Mouse (Mus musculus) lung, postnatal 10 days (tissue): Measurements from ENCODE around the gene Fbxw4.

Experiments used
- DNase-seq: peaks from one replicate; pipeline ENCODE4 v3.0.0; 2021

Fbxw4 gene

DNA sequence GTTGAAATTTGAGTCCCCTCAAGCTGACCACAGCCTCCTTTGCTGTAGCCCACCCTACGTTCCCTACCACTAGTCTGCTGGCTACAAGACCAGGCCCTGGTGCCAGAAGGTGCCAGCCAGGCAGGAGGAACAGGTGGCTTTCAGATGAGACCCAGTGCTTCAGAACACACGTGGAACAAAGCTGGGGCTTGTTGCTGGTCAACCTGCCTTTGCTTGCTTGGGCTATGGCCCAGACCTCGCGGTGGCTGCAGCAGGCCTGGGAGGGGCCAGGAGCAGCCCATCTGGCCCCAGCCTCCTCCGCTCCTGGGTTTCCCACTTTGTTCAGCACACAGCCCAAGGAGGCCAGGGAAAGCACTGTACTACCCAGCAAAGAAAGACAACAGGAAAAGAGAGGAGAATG lies 49.3 kb downstream of the Fbxw4 start:
- DNase-seq: no peak

GRCm38 (mm10) chr19:45608648-45609339 lies 51.3 kb downstream of the Fbxw4 start:
- no peak for DNase-seq

GRCm38 (mm10) chr19:45607479-45607878 lies 52.6 kb downstream of the Fbxw4 start:
- DNase-seq: no peak

DNA sequence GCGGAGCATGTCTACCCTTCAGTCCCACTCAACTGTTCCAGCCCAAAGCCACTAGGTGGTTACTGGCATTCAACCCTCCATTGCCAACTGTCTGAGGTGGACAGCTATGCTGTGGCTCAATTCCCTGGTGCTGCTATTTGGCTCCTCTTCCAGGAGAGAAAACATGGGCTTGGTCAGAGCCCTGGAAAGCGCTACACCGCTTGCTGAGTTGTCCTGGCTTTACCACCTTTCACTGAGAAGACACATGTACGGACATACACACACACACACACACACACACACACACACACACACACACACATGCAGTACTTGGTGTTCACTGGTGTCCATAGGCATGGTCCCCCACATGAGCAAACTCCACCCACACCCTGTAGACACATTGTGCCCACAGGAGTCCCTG lies 53.4 kb downstream of the Fbxw4 start:
- no peak for DNase-seq

DNA sequence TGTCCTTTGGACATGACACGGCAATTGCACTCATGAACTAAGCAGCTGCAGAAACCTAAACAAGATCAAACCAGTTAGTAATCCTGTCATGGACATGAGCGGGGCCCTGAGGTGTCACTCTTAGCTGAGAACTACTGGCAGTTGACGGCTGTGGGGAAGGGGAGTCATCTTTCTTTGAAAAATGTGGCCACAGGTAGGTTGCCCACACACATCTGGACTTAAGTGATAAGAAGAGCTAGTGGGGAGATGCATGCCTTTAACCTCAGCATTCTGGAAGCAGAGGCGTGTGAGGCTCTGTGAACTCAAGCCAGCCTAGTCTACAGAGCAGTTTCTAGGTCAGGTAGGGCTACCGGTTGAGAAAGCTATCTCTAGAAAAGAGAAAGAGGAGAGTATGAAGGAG lies 57.5 kb downstream of the Fbxw4 start:
- no peak for DNase-seq

- DNase-seq: no peak
These were observed 63.0 kb downstream of the Fbxw4 start for GRCm38 (mm10) chr19:45597106-45597505.

DNA sequence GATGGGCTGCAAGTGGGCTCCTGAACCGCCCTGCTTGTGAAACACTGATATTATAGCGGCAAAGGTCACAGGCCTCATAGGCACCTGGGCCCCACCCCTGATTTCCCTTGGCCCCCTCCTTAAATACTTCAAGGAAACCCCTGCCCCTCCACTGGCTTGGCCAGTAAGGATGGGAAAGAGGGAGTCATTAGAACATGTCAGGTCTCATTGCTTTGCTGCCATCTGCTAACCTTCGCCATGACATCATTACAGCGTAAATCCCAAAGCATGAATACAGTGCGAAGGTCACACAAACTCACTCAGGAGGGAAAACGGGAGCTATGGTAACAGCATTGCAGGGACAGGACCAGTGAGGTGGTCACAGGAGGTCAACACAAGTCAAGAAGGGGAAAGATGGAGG lies 63.7 kb downstream of the Fbxw4 start:
- DNase-seq: no peak

DNA sequence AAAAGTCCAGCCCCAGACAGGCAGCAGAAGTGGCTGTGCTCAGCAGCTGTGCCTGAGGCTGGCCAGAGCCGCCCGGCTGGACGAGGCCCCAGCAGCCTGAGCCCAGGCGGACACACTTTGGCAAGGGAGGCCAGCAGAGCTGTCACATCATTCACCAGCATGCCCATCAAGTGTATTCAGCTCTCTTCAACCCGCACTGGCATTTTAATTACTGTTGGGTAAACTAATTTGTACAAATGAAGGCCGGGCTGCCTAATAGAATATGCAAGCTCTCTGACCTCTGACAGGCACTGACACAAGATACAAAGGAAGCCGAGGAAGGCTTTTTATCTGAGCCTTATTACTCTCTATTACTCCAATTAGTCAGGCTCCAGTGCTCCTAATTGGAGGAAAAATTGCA lies 64.1 kb downstream of the Fbxw4 start:
- DNase-seq: no peak

DNA sequence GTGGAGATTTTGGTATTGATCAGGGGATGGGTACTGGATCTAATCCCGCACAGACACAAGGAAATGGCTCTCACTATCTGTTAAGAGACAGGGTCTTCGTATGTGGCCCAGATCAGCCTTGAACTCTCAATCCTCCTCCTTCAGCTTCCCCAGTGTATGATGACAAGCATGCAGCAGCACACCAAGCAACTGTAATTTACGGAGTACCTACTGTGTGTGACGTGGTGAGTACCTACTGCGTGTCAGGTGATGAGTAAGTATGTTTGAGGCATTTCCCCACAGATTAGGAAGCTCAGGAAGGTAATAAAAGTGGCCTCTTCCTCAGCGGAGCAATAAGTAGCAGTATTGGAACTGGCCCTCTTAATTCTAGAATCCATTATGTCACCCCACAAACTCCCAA lies 64.6 kb downstream of the Fbxw4 start:
- no peak for DNase-seq

GRCm38 (mm10) chr19:45594079-45594478 lies 66.0 kb downstream of the Fbxw4 start:
- DNase-seq: no peak

DNA sequence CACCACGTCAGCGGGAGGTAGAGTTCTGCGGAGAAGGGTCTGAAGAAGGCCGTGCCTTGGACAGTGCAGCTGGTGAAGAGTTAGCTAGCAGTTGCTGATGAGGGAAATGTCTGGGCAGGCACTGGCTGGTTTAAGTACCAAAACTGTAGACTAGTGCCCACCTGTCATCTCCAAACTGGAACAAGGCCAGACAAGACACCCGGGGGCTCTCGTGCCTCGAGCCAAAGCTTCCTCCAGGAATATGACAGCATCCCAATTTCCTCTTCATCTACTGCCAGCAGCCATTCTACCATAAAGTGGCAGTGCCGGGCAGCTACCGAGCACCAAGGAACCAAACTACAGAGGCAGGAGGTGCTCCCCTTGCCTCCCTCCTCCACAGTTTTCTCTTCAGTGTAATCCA lies 67.2 kb downstream of the Fbxw4 start:
- no peak for DNase-seq

DNA sequence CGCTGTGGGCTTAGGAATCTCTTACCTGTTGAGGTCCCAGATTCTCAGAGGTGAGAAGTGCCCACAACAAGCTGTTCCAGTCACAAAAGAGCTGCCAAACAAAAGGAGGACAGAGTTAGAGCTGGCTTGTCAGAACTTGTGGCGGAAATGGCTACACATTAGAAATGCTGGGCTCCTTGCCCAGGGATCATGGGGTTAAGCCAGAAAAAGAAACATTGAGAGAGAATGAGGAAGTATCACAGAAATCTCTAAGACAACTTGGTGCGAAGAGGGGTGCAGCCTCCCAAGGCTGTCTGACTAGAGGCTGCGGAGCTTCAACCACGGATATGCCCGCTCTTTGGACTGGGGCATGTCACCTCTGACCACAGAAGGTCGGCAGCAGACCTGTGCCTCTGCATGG lies 68.4 kb downstream of the Fbxw4 start:
- DNase-seq: peak; percentile 87

GRCm38 (mm10) chr19:45589761-45590160 lies 70.4 kb downstream of the Fbxw4 start:
- DNase-seq: no peak

GRCm38 (mm10) chr19:45587509-45588292 lies 72.4 kb downstream of the Fbxw4 start:
- no peak for DNase-seq

- DNase-seq: no peak
These were observed 73.3 kb downstream of the Fbxw4 start for GRCm38 (mm10) chr19:45586850-45587249.

- DNase-seq: no peak
These were observed 75.1 kb downstream of the Fbxw4 start for GRCm38 (mm10) chr19:45584856-45585620.

- no peak for DNase-seq
These were observed 77.0 kb downstream of the Fbxw4 start for GRCm38 (mm10) chr19:45583136-45583535.

DNA sequence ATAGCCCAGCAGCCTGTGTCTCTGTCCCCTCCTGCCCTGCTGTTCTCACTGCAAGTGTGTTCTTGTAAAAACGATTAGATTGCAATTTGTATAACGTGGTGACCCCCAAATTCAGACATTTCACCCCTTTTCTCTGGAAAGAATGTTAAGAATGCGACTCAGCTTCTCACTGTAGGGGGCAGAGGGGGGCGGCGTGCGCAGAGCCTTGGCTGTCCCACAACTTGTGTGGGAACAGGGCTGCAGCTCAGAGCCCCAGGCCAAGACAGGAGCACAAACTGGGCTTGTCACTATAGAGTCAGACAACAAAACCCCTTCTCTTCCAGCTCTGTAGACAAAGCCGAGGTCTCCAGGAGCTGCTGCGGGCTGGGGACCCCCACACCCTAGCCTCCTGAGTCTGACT lies 78.0 kb downstream of the Fbxw4 start:
- DNase-seq: no peak

DNA sequence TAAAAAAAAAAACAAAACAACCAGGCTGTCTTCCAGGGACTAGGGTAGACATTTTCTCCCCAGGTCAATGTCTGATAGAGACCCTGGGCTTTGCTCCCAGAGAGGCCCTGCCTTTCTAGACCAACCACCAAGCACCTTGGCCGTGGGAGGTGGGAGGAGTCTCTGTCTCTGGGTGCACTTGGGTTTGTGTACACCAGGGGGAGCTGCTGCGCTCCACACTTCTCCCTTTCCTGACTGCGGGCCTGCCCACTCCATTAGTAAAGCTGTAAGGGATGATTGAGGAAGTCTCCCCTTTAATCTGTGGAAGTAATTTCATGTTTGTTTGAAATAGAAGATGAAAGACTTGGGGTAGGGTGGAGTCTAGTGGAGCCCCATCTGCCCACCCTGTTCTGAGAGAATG lies 78.9 kb downstream of the Fbxw4 start:
- peak; percentile 79 for DNase-seq

DNA sequence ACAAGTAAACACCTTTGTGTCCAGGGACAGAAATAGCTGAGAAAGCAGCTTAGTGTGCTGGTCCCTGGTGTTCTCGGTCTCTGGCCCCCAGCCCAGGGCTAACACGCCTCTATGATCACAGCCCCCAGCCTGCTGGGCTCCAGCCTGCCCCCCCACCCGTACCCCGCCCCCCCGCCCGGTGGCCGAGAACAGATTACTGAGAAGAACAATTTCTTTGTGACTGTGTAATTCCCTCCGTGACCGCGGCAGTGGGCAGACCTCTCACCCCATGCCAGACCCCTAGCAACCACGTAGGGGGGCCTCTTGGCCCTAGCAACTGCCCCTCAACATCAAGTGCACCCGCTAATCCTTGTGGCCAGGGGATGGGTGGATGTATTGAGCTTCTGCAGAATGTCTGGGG lies 79.9 kb downstream of the Fbxw4 start:
- DNase-seq: no peak

DNA sequence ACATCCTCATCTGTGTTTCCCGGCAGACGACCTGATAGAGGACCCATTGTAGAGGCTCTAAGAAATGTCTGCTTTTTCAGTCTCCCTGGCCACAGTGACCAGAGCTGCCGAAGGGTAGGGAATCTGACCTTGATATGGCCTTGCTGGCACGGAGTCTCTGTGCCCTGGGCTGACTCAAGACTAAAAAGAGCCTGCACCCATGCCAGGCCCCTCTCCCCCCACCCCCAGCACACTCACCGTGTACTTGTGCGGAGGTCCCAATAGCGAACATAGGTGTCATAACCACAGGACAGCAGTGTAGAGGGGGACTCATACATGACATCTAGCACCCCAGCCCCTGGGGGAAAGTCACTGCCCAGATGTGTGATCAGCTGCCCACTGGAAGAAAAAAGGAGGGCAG lies 80.7 kb downstream of the Fbxw4 start:
- no peak for DNase-seq

DNA sequence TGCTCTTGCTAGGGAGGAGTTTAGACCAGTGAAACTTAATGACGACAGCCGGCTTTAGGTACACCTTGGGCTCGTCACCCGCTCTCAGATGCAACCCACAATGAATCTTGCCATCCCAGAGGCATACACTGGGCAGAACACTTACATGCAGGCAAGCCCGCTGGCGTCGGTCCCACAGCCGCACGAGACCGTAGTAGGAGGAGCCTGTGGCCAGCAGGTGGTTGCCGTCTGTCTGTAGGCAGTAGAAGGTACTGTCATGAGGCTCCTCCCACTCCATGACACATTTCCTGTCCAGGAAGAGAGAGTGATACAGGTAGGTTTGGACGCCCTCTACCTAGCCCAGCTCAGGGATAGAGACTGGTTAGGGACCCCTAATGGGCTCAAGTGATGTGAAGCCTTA lies 81.1 kb downstream of the Fbxw4 start:
- no peak for DNase-seq

- no peak for DNase-seq
These were observed 82.9 kb downstream of the Fbxw4 start for GRCm38 (mm10) chr19:45577141-45577750.

DNA sequence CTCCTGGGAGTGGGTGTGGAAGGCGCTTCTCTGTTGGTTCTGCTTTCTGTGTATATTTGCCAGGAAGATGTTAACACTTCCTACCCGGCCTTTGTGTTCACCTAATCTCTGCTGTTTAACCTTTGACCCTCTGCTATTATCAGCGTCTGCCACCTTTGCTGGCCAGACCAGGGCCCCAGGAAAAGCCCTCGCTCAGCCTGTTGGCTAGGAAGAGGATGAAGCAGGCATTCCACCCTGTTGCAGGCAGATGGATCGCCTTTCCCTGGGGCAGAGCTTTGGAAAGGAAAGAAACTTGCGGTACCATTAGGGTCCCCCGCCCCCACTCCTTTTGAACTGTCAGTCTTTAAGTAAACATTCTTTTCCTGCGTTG lies 84.5 kb downstream of the Fbxw4 start:
- DNase-seq: peak; percentile 51
